Mouse (Mus musculus): ENCODE measurements around the gene Tmc8. TPM values are rescaled to one million over a fixed set of nuclear protein-coding genes. Genes with fewer than 3 reads are reported as not detected.

Tmc8 gene
- total RNA-seq, 2 experiments from 2014 or later, result 0.35 to 0.89 TPM

Other genes with a start within 250 kb of the Tmc8 start
- gene Tnrc6c, start 127.8 kb upstream of the Tmc8 start, total RNA-seq (2021), result 10 to 100 TPM; 53.8 to 76.8 TPM
- 1 to 10 TPM; 5.3 to 5.5 TPM for gene Tmc6, start 122 bp downstream of the Tmc8 start, total RNA-seq (2021)
- gene 6030468B19Rik, start 15.6 kb downstream of the Tmc8 start, total RNA-seq (2021), result under 1 TPM in 1 of 2 experiments, not detected in 1; 0.35 TPM
- gene Gm20708, start 27.6 kb downstream of the Tmc8 start, total RNA-seq (2021), result 1 to 10 TPM; 1.9 to 3.2 TPM
- gene Syngr2, start 27.6 kb downstream of the Tmc8 start, total RNA-seq (2021), result 10 to 100 TPM; 10.8 to 11.1 TPM
- 1 to 10 TPM; 4.6 to 5.4 TPM for gene Afmid, start 43.8 kb downstream of the Tmc8 start, total RNA-seq (2021)
- gene Tk1, start 44.0 kb downstream of the Tmc8 start, total RNA-seq (2021), result 1 to 10 TPM; 1.1 TPM
- 1 to 10 TPM; 1.2 to 1.3 TPM for gene Birc5, start 67.2 kb downstream of the Tmc8 start, total RNA-seq (2021)
- not detected for gene Tmem235, start 78.7 kb downstream of the Tmc8 start, total RNA-seq (2021)
- gene Tha1, start 91.4 kb downstream of the Tmc8 start, total RNA-seq (2021), result 1 to 10 TPM; 4.2 TPM
- 1 to 10 TPM; 1.3 to 1.8 TPM for gene Socs3, start 188.0 kb downstream of the Tmc8 start, total RNA-seq (2021)
- 10 to 100 TPM; 74.2 to 75.9 TPM for gene Pgs1, start 204.2 kb downstream of the Tmc8 start, total RNA-seq (2021)

Data from layer of hippocampus, postnatal 25 days (tissue).